12 mouse cellular contexts compared by ENCODE assay signal in the genomic region with DNA sequence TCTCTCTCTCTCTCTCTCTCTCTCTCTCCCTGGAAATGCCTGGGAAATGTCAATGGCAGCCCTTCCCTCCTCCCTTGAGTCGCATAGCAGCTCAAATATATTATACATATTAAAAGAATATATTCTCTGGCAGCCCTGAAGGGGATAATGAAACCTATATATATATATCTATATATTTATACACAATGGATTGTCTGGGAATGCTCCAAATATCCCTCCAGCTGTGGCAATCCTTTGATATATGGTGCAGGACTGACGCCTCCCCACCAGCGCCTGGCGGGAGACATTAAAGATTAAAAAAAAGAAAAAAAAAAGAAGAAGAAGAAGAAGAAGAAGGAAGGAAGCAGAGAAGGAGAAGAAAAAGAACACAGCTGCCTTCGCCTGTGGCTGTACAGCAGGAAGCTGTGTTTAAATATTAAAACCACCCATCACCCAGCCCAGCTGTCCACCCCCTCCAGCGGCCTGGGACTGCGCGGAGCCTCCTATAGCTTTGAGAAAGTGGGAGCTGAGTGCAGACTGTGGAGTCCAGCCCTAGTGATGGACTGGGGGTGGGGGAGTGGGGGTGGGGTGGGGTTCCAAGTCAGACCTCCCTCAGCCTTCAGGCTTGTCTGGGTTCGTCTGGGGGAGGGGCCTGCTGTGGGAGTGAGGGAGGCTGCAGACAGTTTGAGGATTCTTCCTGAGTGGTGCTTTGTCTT. TPM values are rescaled to one million over a fixed set of nuclear protein-coding genes. Genes with fewer than 3 reads are reported as not detected.
DNase-seq lines count a peak whose midpoint lies in the region; ATAC-seq and TF ChIP-seq lines count a peak whose summit lies in the region.
"Had no signal": no experiment of that assay in that cellular context is flagged by ENCODE, and none has a peak within 500 bp of the region (broad histone marks: within the 10 kb centered on the region; RNA-seq: fewer than 3 reads in every experiment).

No protein-coding gene starts in this region.

- H3K27me3 ChIP-seq in kidney, postnatal 0 days (ENCODE audit: insufficient read depth, low read length) = no peaks in the 10 kb centered on the region
- H3K27me3 ChIP-seq in embryonic facial prominence, embryonic 12.5 days = peaks cover 3% of the 10 kb centered on the region; the same call in 1 of the 2 replicates

- H3K4me2 ChIP-seq in kidney, postnatal 0 days (ENCODE audit: low read length) = no peak overlapping the region
- no peak overlapping the region for H3K4me2 ChIP-seq in embryonic facial prominence, embryonic 12.5 days (replicated peaks)

- H3K9me3 ChIP-seq in kidney, postnatal 0 days (replicated peaks; ENCODE audit: low read length) = no peaks in the 10 kb centered on the region
- H3K9me3 ChIP-seq in embryonic facial prominence, embryonic 12.5 days = no peaks in the 10 kb centered on the region

- no peak overlapping the region for H3K4me3 ChIP-seq in kidney, postnatal 0 days (replicated peaks; ENCODE audit: low read depth, low read length)
- no peak overlapping the region for H3K4me3 ChIP-seq in embryonic facial prominence, embryonic 12.5 days

- WGBS in kidney, postnatal 0 days = 24% methylated on average over 9 of the region's 9 CpGs
- 51% methylated on average over 9 of the region's 9 CpGs for whole genome bisulfite sequencing in embryonic facial prominence, embryonic 12.5 days

- no peak overlapping the region for H3K9ac ChIP-seq in kidney, postnatal 0 days (ENCODE audit: low read depth, low read length)
- no peak overlapping the region; the same call in 1 of the 2 replicates for H3K9ac ChIP-seq in embryonic facial prominence, embryonic 12.5 days

- no peaks in the 10 kb centered on the region for H3K36me3 ChIP-seq in kidney, postnatal 0 days (ENCODE audit: insufficient read depth, low read length)
- no peaks in the 10 kb centered on the region for H3K36me3 ChIP-seq in embryonic facial prominence, embryonic 12.5 days

- 0 out of 2 replicates have a peak, but pooled peaks have one; percentile 49 for ATAC-seq in kidney, postnatal 0 days (replicated peaks; ENCODE audit: low FRiP score, low read depth)
- ATAC-seq in embryonic facial prominence, embryonic 12.5 days (ENCODE audit: insufficient number of reproducible peaks, insufficient read depth, low FRiP score, low TSS enrichment) = no peak
- ATAC-seq in erythroid progenitor cell, adult 5-6 weeks (replicated peaks; ENCODE audit: low FRiP score, poor library complexity, severe bottlenecking) = no peak

- H3K27ac ChIP-seq in kidney, postnatal 0 days = peak overlapping the region; percentile 38; the same call in 1 of the 2 replicates
- peak overlapping the region; percentile 50; the same call in 1 of the 2 replicates for H3K27ac ChIP-seq in embryonic facial prominence, embryonic 12.5 days

- H3K4me1 ChIP-seq in kidney, postnatal 0 days (replicated peaks; ENCODE audit: insufficient read depth, low read length) = no peaks in the 10 kb centered on the region
- H3K4me1 ChIP-seq in embryonic facial prominence, embryonic 12.5 days = peaks cover 12% of the 10 kb centered on the region

- no peak for TF ChIP-seq CTCF in kidney, postnatal 0 days (IDR thresholded peaks at IDR 0.05; ENCODE audit: low read depth)

- peak; percentile 72 for DNase-seq in kidney, postnatal 0 days (ENCODE audit: low spot score)
- no peak for DNase-seq in kidney, adult 11 months
- DNase-seq in brain, adult 2 months (ENCODE audit: low read depth, low spot score) = peak; percentile 16
- DNase-seq in mesoderm, embryonic 11.5 days (ENCODE audit: low read depth, low spot score) = peak; percentile 40
- no peak for DNase-seq in frontal cortex, postnatal 10 days (ENCODE audit: low spot score in 2 of 2)
- no peak for DNase-seq in layer of hippocampus, adult 11-12 months (ENCODE audit: low spot score)
- DNase-seq: heart, adult 18-20 months; lung, postnatal 10 days; spleen, adult 18-20 months; thymus, postnatal 25 days had no signal

RNA-seq across cellular contexts. Expression of gene Blcap, which starts 36.6 kb away (rescaled TPM):
- polyA plus RNA-seq in kidney, postnatal 0 days (2015; fragmentation: Nextera tagmentation; extraction: Ambion mirVana) = 46.1 and 48.2 TPM in 2 replicates
- 77.9 and 84.8 TPM in 2 replicates for polyA plus RNA-seq in embryonic facial prominence, embryonic 12.5 days (2016; fragmentation: Nextera tagmentation; extraction: Ambion mirVana)
- 1.7 and 4.0 TPM in 2 replicates for total RNA-seq in erythroid progenitor cell, adult 5-6 weeks (2015; ENCODE audit: low replicate concordance)
- total RNA-seq in erythroid progenitor cell, adult 5-6 weeks (2017; ENCODE audit: low replicate concordance) = 1.8 and 3.2 TPM in 2 replicates

RNA-seq across cellular contexts. Expression of gene Nnat, which starts 47.8 kb away (rescaled TPM):
- polyA plus RNA-seq in kidney, postnatal 0 days (2015; fragmentation: Nextera tagmentation; extraction: Ambion mirVana) = 80.4 and 85.9 TPM in 2 replicates
- 1,910 and 2,445 TPM in 2 replicates for polyA plus RNA-seq in embryonic facial prominence, embryonic 12.5 days (2016; fragmentation: Nextera tagmentation; extraction: Ambion mirVana)
- total RNA-seq in erythroid progenitor cell, adult 5-6 weeks (2015; ENCODE audit: low replicate concordance) = not detected in 2 replicates
- total RNA-seq in erythroid progenitor cell, adult 5-6 weeks (2017; ENCODE audit: low replicate concordance) = not detected in 2 replicates

Comparison
In these comparisons a context has a peak if more than half of its experiments do, and no peak if none do; other contexts are left out.
1. DNase-seq: peak in kidney, postnatal 0 days (single experiment), brain, adult 2 months (single experiment) and mesoderm, embryonic 11.5 days (single experiment); none in kidney, adult 11 months (single experiment), frontal cortex, postnatal 10 days (0 of 2) and layer of hippocampus, adult 11-12 months (single experiment).
2. RNA of gene Nnat, which starts 47.8 kb away (polyA plus RNA-seq): 1,910 to 2,445 TPM in embryonic facial prominence, embryonic 12.5 days; 80.4 to 85.9 TPM in kidney, postnatal 0 days; every median in the first group is over 10 times any median in the second.